Mouse (Mus musculus): Measurements from ENCODE around the gene Gkap1. TPM values are rescaled to one million over a fixed set of nuclear protein-coding genes. Genes with fewer than 3 reads are reported as not detected.

The Gkap1 gene
- polyA plus RNA-seq, 1 experiment from 2014 or later: 4.8 TPM

DNA sequence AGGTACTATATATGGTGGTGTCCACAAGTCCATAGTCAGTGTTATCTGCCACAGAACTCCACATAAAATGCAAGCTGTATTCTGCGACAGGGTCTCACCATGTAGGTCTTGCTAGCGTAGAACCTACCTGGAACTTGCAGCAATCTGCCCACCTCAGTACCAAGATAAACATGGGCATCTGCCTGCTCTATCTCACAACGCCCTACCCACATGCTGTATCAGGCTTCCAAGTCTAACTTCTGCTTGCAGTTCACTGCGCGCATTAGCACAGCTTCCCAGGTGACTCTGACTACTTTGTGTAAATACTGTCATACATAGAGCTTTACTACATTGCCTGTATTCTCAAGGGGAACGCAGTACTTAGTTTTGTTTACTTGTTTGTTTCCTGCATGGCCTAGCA is 26.5 kb upstream of the Gkap1 start:
- no peak for ATAC-seq (ENCODE audit: low read depth)
- no peak overlapping the region for H3K4me2 ChIP-seq (ENCODE audit: low read depth, low read length)
- no peak overlapping the region for H3K4me3 ChIP-seq (ENCODE audit: low read depth, low read length)
- H3K9me3 ChIP-seq (replicated peaks; ENCODE audit: control insufficient read depth, low read length): no peaks in the 10 kb centered on the region
- H3K27ac ChIP-seq (ENCODE audit: low read length): no peak overlapping the region
- no peaks in the 10 kb centered on the region for H3K36me3 ChIP-seq (ENCODE audit: control insufficient read depth, insufficient read depth)
- no peak overlapping the region for H3K9ac ChIP-seq (ENCODE audit: low read depth, low read length)
- H3K27me3 ChIP-seq (ENCODE audit: control insufficient read depth, insufficient read depth, low read depth, low read length): no peaks in the 10 kb centered on the region
- no peaks in the 10 kb centered on the region for H3K4me1 ChIP-seq (ENCODE audit: control insufficient read depth, low read depth, low read length)
- WGBS (ENCODE audit: insufficient replicate concordance): 60% methylated on average over 6 of the region's 6 CpGs

DNA sequence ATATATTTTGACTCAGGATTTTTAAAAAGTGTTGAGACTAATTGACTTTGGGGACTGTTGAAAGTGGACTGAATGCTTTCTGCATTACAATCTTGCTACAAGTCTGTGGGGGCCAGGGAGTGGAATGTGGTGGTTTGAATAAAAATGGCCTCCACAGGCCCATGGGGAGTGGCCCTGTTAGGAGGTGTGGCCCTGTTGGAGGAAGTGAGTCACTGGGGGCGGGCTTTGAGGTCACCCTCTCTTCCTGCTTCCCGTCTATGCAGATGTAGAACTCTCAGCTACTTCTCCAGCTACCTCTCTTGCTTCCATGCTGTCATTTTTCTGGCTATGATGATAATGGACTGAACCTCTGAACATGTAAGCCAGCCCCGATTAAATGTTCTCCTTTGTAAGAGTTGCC is 23.3 kb upstream of the Gkap1 start:
- Histone ChIP-seq H3K4me2 (ENCODE audit: low read depth, low read length) (no peak overlapping the region), H3K27ac (ENCODE audit: low read length) (no peak overlapping the region), H3K9ac (ENCODE audit: low read depth, low read length) (no peak overlapping the region), H3K27me3 (ENCODE audit: control insufficient read depth, insufficient read depth, low read depth, low read length) (no peaks in the 10 kb centered on the region), H3K4me3 (ENCODE audit: low read depth, low read length) (no peak overlapping the region), H3K9me3 (replicated peaks; ENCODE audit: control insufficient read depth, low read length) (no peaks in the 10 kb centered on the region), H3K4me1 (ENCODE audit: control insufficient read depth, low read depth, low read length) (no peaks in the 10 kb centered on the region), H3K36me3 (ENCODE audit: control insufficient read depth, insufficient read depth) (no peaks in the 10 kb centered on the region)
- no peak for ATAC-seq (ENCODE audit: low read depth)
- 59% methylated on average over 3 of the region's 3 CpGs for WGBS (ENCODE audit: insufficient replicate concordance)

DNA sequence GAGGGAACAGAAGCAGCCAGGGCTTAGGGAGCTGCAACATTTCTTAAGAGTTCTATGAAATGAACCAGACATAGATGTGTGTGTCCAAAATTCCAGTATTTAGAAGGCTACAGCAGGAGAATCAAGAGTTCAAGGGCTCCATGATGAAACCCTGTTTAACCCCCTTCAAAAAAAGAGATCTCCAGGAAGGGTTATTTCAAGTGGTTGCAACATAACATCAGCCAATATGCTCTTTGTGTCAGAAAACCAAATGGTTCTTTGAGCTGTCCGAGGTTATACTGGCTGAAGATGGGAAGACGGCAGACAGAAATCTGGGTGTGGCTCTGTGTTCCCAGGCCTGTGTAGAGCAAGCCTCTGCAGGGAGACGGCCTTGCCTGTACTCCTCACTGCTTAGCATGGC is 20.1 kb upstream of the Gkap1 start:
- WGBS (ENCODE audit: insufficient replicate concordance): 37% methylated on average over 3 of the region's 3 CpGs
- ATAC-seq (ENCODE audit: low read depth): no peak

DNA sequence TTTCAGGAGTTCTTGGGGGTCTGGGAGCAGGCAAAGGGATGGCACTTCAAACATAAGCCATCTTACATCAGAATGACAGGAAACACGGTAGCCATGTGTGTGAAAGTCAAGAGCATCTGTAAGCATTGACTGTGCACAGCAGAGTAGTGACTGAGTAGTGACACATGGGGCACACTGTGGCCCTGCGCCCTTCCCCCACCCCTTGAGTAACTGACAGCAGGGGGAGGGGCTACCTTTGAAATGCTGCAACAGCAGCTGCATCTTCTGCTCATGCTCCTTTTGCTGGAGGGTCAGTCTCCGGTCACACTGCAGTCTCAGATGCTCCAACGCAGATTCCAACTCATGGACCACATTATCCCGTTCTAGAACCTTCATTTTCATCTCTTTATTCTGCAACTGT is 17.3 kb upstream of the Gkap1 start:
- Histone ChIP-seq H3K4me2 (ENCODE audit: low read depth, low read length) (no peak overlapping the region), H3K9me3 (replicated peaks; ENCODE audit: control insufficient read depth, low read length) (no peaks in the 10 kb centered on the region), H3K4me1 (ENCODE audit: control insufficient read depth, low read depth, low read length) (no peaks in the 10 kb centered on the region), H3K36me3 (ENCODE audit: control insufficient read depth, insufficient read depth) (no peaks in the 10 kb centered on the region), H3K4me3 (ENCODE audit: low read depth, low read length) (no peak overlapping the region), H3K27ac (ENCODE audit: low read length) (no peak overlapping the region), H3K27me3 (ENCODE audit: control insufficient read depth, insufficient read depth, low read depth, low read length) (no peaks in the 10 kb centered on the region), H3K9ac (ENCODE audit: low read depth, low read length) (no peak overlapping the region)
- ATAC-seq (ENCODE audit: low read depth): no peak
- WGBS (ENCODE audit: insufficient replicate concordance): 44% methylated on average over 5 of the region's 5 CpGs

More for the DNA sequence above, 20.1 kb upstream of the Gkap1 start:
- Histone ChIP-seq H3K27ac (ENCODE audit: low read length) (no peak overlapping the region), H3K4me3 (ENCODE audit: low read depth, low read length) (no peak overlapping the region), H3K9me3 (replicated peaks; ENCODE audit: control insufficient read depth, low read length) (no peaks in the 10 kb centered on the region), H3K4me2 (ENCODE audit: low read depth, low read length) (no peak overlapping the region), H3K27me3 (ENCODE audit: control insufficient read depth, insufficient read depth, low read depth, low read length) (no peaks in the 10 kb centered on the region), H3K4me1 (ENCODE audit: control insufficient read depth, low read depth, low read length) (no peaks in the 10 kb centered on the region), H3K36me3 (ENCODE audit: control insufficient read depth, insufficient read depth) (no peaks in the 10 kb centered on the region), H3K9ac (ENCODE audit: low read depth, low read length) (no peak overlapping the region)

DNA sequence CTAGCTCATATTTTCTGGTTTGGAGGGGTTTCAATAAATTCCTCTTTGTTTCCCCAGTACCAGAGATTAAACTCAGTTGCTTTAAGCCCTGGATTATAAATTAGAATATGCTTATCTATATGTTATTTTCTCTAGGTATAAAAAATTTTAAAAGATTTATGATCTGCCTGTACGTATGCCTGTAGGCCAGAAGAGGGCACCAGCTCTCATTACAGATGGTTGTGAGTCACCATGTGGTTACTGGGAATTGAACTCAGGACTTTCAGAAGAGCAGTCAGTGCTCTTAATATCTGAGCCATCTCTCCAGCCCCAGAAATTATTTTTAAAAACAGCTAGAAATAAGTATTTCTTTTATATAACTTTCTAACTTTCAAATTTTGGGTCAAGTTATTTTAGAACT is 13.8 kb upstream of the Gkap1 start:
- 61% methylated on average over 1 of the region's 1 CpGs for WGBS (ENCODE audit: insufficient replicate concordance)

DNA sequence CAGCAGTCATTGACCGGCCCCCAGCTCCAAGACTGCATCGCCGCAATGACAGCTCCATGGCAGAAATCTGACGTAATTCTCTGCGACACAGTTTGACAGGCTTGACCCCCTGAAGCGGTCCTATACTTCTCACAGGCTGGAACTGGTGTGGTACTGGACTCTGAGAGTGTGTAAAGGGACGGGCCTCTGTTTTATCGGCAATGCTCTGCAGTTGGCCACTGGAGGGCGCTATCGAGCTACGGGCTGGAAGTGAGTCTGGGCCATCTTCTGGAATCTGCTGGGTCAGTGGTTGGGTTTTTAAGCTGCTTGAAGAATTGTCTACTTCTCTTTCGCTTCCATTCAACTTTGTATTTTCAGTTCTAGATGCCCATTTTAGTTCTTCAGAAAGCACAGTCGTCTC is 12.3 kb upstream of the Gkap1 start:
- 15% methylated on average over 13 of the region's 13 CpGs for WGBS (ENCODE audit: insufficient replicate concordance)
- ATAC-seq (ENCODE audit: low read depth): no peak; the same call in 1 of the 2 replicates

More for the DNA sequence above, 13.8 kb upstream of the Gkap1 start:
- no peak overlapping the region for H3K27ac ChIP-seq (ENCODE audit: low read length)
- no peaks in the 10 kb centered on the region for H3K9me3 ChIP-seq (replicated peaks; ENCODE audit: control insufficient read depth, low read length)
- H3K9ac ChIP-seq (ENCODE audit: low read depth, low read length): no peak overlapping the region
- no peak overlapping the region for H3K4me2 ChIP-seq (ENCODE audit: low read depth, low read length)
- no peak overlapping the region for H3K4me3 ChIP-seq (ENCODE audit: low read depth, low read length)
- H3K4me1 ChIP-seq (ENCODE audit: control insufficient read depth, low read depth, low read length): no peaks in the 10 kb centered on the region
- ATAC-seq (ENCODE audit: low read depth): no peak
- no peaks in the 10 kb centered on the region for H3K27me3 ChIP-seq (ENCODE audit: control insufficient read depth, insufficient read depth, low read depth, low read length)
- H3K36me3 ChIP-seq (ENCODE audit: control insufficient read depth, insufficient read depth): no peaks in the 10 kb centered on the region

DNA sequence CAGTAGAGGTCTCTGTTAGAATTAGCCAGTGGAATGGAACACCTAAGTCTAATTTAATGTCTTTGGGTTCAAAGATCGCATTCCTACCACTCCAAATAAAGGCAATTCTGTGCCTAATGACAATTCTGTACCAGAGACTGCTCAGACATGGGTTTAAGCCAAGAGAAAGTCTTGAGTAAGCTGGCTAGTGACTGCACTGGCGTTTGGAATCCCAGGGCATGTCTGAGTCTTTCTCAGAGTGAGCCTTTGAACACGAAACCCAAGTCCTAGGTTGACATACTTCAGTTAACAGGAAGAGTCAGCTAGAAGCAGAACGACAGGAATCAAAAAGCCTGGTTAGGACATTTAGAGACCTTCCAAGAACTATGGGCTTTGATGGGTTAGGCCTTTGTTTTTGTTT is 8.0 kb upstream of the Gkap1 start:
- no peak for ATAC-seq (ENCODE audit: low read depth)
- no peaks in the 10 kb centered on the region for H3K9me3 ChIP-seq (replicated peaks; ENCODE audit: control insufficient read depth, low read length)
- no peaks in the 10 kb centered on the region for H3K4me1 ChIP-seq (ENCODE audit: control insufficient read depth, low read depth, low read length)
- no peak overlapping the region for H3K4me2 ChIP-seq (ENCODE audit: low read depth, low read length)
- H3K9ac ChIP-seq (ENCODE audit: low read depth, low read length): no peak overlapping the region
- no peak overlapping the region for H3K27ac ChIP-seq (ENCODE audit: low read length)
- H3K27me3 ChIP-seq (ENCODE audit: control insufficient read depth, insufficient read depth, low read depth, low read length): no peaks in the 10 kb centered on the region
- no peaks in the 10 kb centered on the region for H3K36me3 ChIP-seq (ENCODE audit: control insufficient read depth, insufficient read depth)
- H3K4me3 ChIP-seq (ENCODE audit: low read depth, low read length): no peak overlapping the region
- WGBS (ENCODE audit: insufficient replicate concordance): 56% methylated on average over 4 of the region's 4 CpGs

More for the DNA sequence above, 12.3 kb upstream of the Gkap1 start:
- H3K27ac ChIP-seq (ENCODE audit: low read length): no peak overlapping the region
- no peaks in the 10 kb centered on the region for H3K4me1 ChIP-seq (ENCODE audit: control insufficient read depth, low read depth, low read length)
- no peaks in the 10 kb centered on the region for H3K36me3 ChIP-seq (ENCODE audit: control insufficient read depth, insufficient read depth)
- no peak overlapping the region for H3K9ac ChIP-seq (ENCODE audit: low read depth, low read length)
- H3K9me3 ChIP-seq (replicated peaks; ENCODE audit: control insufficient read depth, low read length): no peaks in the 10 kb centered on the region
- H3K27me3 ChIP-seq (ENCODE audit: control insufficient read depth, insufficient read depth, low read depth, low read length): no peaks in the 10 kb centered on the region
- H3K4me2 ChIP-seq (ENCODE audit: low read depth, low read length): no peak overlapping the region
- no peak overlapping the region for H3K4me3 ChIP-seq (ENCODE audit: low read depth, low read length)

DNA sequence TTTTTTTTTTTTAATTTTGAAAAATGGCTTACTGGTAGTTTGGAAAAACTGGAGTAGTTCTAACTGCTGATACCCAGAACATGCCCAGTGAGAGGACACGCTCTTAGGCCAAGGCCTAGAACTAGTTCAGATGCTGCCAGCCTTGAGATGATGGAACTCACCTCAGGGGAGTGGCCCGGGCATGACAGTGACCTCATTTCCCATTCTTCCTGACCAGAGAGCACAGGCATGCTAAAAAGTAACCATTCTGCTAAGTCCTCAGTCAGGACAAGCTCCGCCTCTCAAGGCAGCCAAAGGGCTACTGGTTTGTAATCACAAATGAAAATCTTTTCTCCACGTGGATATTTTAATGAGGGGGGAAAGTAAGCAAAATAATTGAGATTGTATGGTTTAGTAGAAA is 6.4 kb upstream of the Gkap1 start:
- H3K4me1 ChIP-seq (ENCODE audit: control insufficient read depth, low read depth, low read length): no peaks in the 10 kb centered on the region
- no peaks in the 10 kb centered on the region for H3K27me3 ChIP-seq (ENCODE audit: control insufficient read depth, insufficient read depth, low read depth, low read length)
- H3K4me3 ChIP-seq (ENCODE audit: low read depth, low read length): no peak overlapping the region
- H3K9ac ChIP-seq (ENCODE audit: low read depth, low read length): no peak overlapping the region
- no peaks in the 10 kb centered on the region for H3K36me3 ChIP-seq (ENCODE audit: control insufficient read depth, insufficient read depth)
- H3K27ac ChIP-seq (ENCODE audit: low read length): no peak overlapping the region
- H3K4me2 ChIP-seq (ENCODE audit: low read depth, low read length): no peak overlapping the region
- WGBS (ENCODE audit: insufficient replicate concordance): 38% methylated on average over 4 of the region's 4 CpGs
- no peaks in the 10 kb centered on the region for H3K9me3 ChIP-seq (replicated peaks; ENCODE audit: control insufficient read depth, low read length)
- ATAC-seq (ENCODE audit: low read depth): no peak

DNA sequence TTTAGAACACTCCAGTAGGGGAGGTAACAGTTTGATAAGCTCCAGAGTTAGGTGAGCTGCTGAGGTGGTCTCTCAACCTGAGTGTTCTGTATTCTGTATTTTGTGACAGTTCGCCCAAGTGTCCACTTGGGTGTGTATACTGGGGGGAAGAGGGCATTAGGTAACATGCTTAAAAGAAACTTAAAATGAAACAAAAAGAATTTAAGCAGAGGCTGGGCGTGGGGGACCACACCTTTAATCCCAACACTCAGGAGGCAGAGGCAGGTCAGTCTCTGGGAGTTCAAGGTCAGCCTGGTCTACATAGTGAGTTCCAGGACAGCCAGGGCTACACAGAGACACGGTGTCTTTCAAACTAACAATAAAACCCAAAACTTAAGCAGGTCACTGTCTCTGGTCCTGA is 5.0 kb upstream of the Gkap1 start:
- 62% methylated on average over 3 of the region's 3 CpGs for WGBS (ENCODE audit: insufficient replicate concordance)
- H3K27ac ChIP-seq (ENCODE audit: low read length): no peak overlapping the region
- no peaks in the 10 kb centered on the region for H3K36me3 ChIP-seq (ENCODE audit: control insufficient read depth, insufficient read depth)
- H3K9me3 ChIP-seq (replicated peaks; ENCODE audit: control insufficient read depth, low read length): no peaks in the 10 kb centered on the region
- no peak overlapping the region for H3K9ac ChIP-seq (ENCODE audit: low read depth, low read length)
- no peaks in the 10 kb centered on the region for H3K4me1 ChIP-seq (ENCODE audit: control insufficient read depth, low read depth, low read length)
- H3K4me3 ChIP-seq (ENCODE audit: low read depth, low read length): no peak overlapping the region
- no peak overlapping the region for H3K4me2 ChIP-seq (ENCODE audit: low read depth, low read length)
- peaks cover 9% of the 10 kb centered on the region for H3K27me3 ChIP-seq (ENCODE audit: control insufficient read depth, insufficient read depth, low read depth, low read length)
- no peak for ATAC-seq (ENCODE audit: low read depth)

DNA sequence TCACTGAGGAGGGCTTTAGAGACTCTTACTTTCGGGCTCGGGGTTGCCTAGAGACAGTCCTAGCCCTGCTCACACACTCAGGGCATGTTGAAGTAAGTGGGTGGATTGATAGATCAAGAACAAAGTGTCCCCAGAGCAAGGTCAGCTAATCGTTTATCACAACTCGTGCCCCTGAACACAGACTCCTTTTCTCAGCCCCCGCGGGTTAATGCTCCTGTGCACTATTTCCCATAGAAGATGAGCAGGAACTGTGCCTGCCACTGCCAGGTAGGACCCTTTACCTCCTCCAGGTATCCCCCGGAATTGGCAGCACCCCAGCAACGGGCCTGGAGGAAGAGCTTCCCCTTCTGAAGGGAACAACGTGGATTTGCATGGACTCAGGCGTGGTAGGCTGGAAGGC is 757 bp upstream of the Gkap1 start:
- Histone ChIP-seq H3K9ac (ENCODE audit: low read depth, low read length) (no peak overlapping the region), H3K9me3 (replicated peaks; ENCODE audit: control insufficient read depth, low read length) (no peaks in the 10 kb centered on the region), H3K36me3 (ENCODE audit: control insufficient read depth, insufficient read depth) (no peaks in the 10 kb centered on the region), H3K4me2 (ENCODE audit: low read depth, low read length) (no peak overlapping the region), H3K4me1 (ENCODE audit: control insufficient read depth, low read depth, low read length) (peaks cover 3% of the 10 kb centered on the region; the same call in 1 of the 2 replicates), H3K27ac (ENCODE audit: low read length) (no peak overlapping the region), H3K27me3 (ENCODE audit: control insufficient read depth, insufficient read depth, low read depth, low read length) (peaks cover 49% of the 10 kb centered on the region), H3K4me3 (ENCODE audit: low read depth, low read length) (no peak overlapping the region)
- ATAC-seq (ENCODE audit: low read depth): no peak
- WGBS (ENCODE audit: insufficient replicate concordance): 67% methylated on average over 10 of the region's 10 CpGs
